ENCODE assay signal across 8 mouse cellular contexts in genomic region chr8:121082218-121083092, GRCm38 (mm10). TPM values are rescaled to one million over a fixed set of nuclear protein-coding genes. Genes with fewer than 3 reads are reported as not detected.
DNase-seq lines count a peak whose midpoint lies in the region; ATAC-seq and TF ChIP-seq lines count a peak whose summit lies in the region.
"Had no signal": no experiment of that assay in that cellular context is flagged by ENCODE, and none has a peak within 500 bp of the region (broad histone marks: within the 10 kb centered on the region; RNA-seq: fewer than 3 reads in every experiment).

No protein-coding gene starts in this region.

- peak overlapping the region; percentile 87 for H3K9ac ChIP-seq in lung, embryonic 14.5 days
- no peak overlapping the region for H3K9ac ChIP-seq in forebrain, embryonic 15.5 days (replicated peaks)
- peak overlapping the region; percentile 39 for H3K9ac ChIP-seq in liver, embryonic 13.5 days
- H3K9ac ChIP-seq in stomach, embryonic 16.5 days (ENCODE audit: low read length): peak overlapping the region; percentile 88

- peak overlapping the region; percentile 84 for H3K4me2 ChIP-seq in lung, embryonic 14.5 days
- peak overlapping the region; percentile 65 for H3K4me2 ChIP-seq in forebrain, embryonic 15.5 days (replicated peaks)
- peak overlapping the region; percentile 64 for H3K4me2 ChIP-seq in liver, embryonic 13.5 days
- peak overlapping the region; percentile 67 for H3K4me2 ChIP-seq in stomach, embryonic 16.5 days (ENCODE audit: low read depth, low read length)

- peak overlapping the region; percentile 99 for H3K27ac ChIP-seq in lung, embryonic 14.5 days (ENCODE audit: low read depth)
- no peak overlapping the region for H3K27ac ChIP-seq in forebrain, embryonic 15.5 days (replicated peaks)
- peak overlapping the region; percentile 64 for H3K27ac ChIP-seq in liver, embryonic 13.5 days
- peak overlapping the region; percentile 99 for H3K27ac ChIP-seq in stomach, embryonic 16.5 days (ENCODE audit: low read length)

- TF ChIP-seq CTCF in lung, embryonic 14.5 days (IDR thresholded peaks at IDR 0.05; ENCODE audit: low read depth): no peak

- peak; percentile 62 for DNase-seq in lung, embryonic 14.5 days
- no peak for DNase-seq in lung, adult 18-20 months
- DNase-seq in liver, embryonic 13.5 days: no peak
- no peak for DNase-seq in urinary bladder, postnatal 25 days (ENCODE audit: low spot score)

- H3K36me3 ChIP-seq in lung, embryonic 14.5 days (ENCODE audit: insufficient read depth): peaks cover 30% of the 10 kb centered on the region
- H3K36me3 ChIP-seq in forebrain, embryonic 15.5 days: no peaks in the 10 kb centered on the region
- no peaks in the 10 kb centered on the region for H3K36me3 ChIP-seq in liver, embryonic 13.5 days
- no peaks in the 10 kb centered on the region for H3K36me3 ChIP-seq in stomach, embryonic 16.5 days (ENCODE audit: control insufficient read depth, insufficient read depth, low read length)

- 2% methylated on average over 57 of the region's 57 CpGs for WGBS in lung, embryonic 14.5 days
- under 1% methylated on average over 57 of the region's 57 CpGs for WGBS in forebrain, embryonic 15.5 days
- WGBS in liver, embryonic 13.5 days (ENCODE audit: insufficient replicate concordance): 3% methylated on average over 57 of the region's 57 CpGs
- 1% methylated on average over 56 of the region's 57 CpGs for WGBS in stomach, embryonic 16.5 days

- H3K9me3 ChIP-seq in lung, embryonic 14.5 days (ENCODE audit: low read depth, low read length): no peaks in the 10 kb centered on the region
- H3K9me3 ChIP-seq in forebrain, embryonic 15.5 days: no peaks in the 10 kb centered on the region
- no peaks in the 10 kb centered on the region for H3K9me3 ChIP-seq in liver, embryonic 13.5 days (replicated peaks)
- no peaks in the 10 kb centered on the region for H3K9me3 ChIP-seq in stomach, embryonic 16.5 days (replicated peaks; ENCODE audit: control insufficient read depth, low read length)

- H3K4me1 ChIP-seq in lung, embryonic 14.5 days (ENCODE audit: insufficient read depth): no peaks in the 10 kb centered on the region
- H3K4me1 ChIP-seq in forebrain, embryonic 15.5 days: peaks cover 29% of the 10 kb centered on the region
- 0 out of 2 replicates have a peak, but pooled peaks cover 8% of the 10 kb centered on the region for H3K4me1 ChIP-seq in liver, embryonic 13.5 days (replicated peaks)
- no peaks in the 10 kb centered on the region for H3K4me1 ChIP-seq in stomach, embryonic 16.5 days (ENCODE audit: control insufficient read depth, insufficient read depth, low read length)

- H3K27me3 ChIP-seq in lung, embryonic 14.5 days (ENCODE audit: insufficient read depth, low read length): peaks cover 85% of the 10 kb centered on the region
- H3K27me3 ChIP-seq in forebrain, embryonic 15.5 days: peaks cover 98% of the 10 kb centered on the region
- H3K27me3 ChIP-seq in liver, embryonic 13.5 days: peaks cover 99% of the 10 kb centered on the region
- H3K27me3 ChIP-seq in stomach, embryonic 16.5 days (ENCODE audit: control insufficient read depth, insufficient read depth, low read length): peaks cover 80% of the 10 kb centered on the region

- H3K4me3 ChIP-seq in lung, embryonic 14.5 days (ENCODE audit: low read depth, low read length): peak overlapping the region; percentile 76
- H3K4me3 ChIP-seq in forebrain, embryonic 15.5 days: peak overlapping the region; percentile 41
- H3K4me3 ChIP-seq in liver, embryonic 13.5 days (replicated peaks): peak overlapping the region; percentile 58
- H3K4me3 ChIP-seq in stomach, embryonic 16.5 days (replicated peaks; ENCODE audit: low read length): peak overlapping the region; percentile 70

- ATAC-seq in lung, embryonic 14.5 days (ENCODE audit: insufficient read depth): no peak
- ATAC-seq in forebrain, embryonic 15.5 days (replicated peaks): no peak
- ATAC-seq in liver, embryonic 13.5 days (ENCODE audit: low read depth): no peak
- no peak for ATAC-seq in stomach, embryonic 16.5 days (ENCODE audit: insufficient read depth, low FRiP score)
- ATAC-seq in granulocyte monocyte progenitor cell, adult 5-6 weeks (replicated peaks; ENCODE audit: poor library complexity, severe bottlenecking): no peak

RNA-seq across cellular contexts. Expression of gene Foxf1, which starts 1.7 kb away (rescaled TPM):
- 167 and 180 TPM in 2 replicates for polyA plus RNA-seq in lung, embryonic 14.5 days (2014; fragmentation: Nextera tagmentation; extraction: Ambion mirVana)
- 0.54 and 0.87 TPM in 2 replicates for polyA plus RNA-seq in forebrain, embryonic 15.5 days (2015; fragmentation: Nextera tagmentation; extraction: Ambion mirVana)
- polyA plus RNA-seq in liver, embryonic 13.5 days (2015; fragmentation: Nextera tagmentation; extraction: Ambion mirVana): 5.6 and 5.9 TPM in 2 replicates
- 98.1 and 101 TPM in 2 replicates for polyA plus RNA-seq in stomach, embryonic 16.5 days (2015; fragmentation: Nextera tagmentation; extraction: Ambion mirVana)
- total RNA-seq in granulocyte monocyte progenitor cell, adult 5-6 weeks (2014; fragmentation: Nextera tagmentation): not detected in 2 replicates
- total RNA-seq in granulocyte monocyte progenitor cell, adult 5-6 weeks (2017): not detected in 2 replicates

RNA-seq across cellular contexts. Expression of gene Mthfsd, which starts 25.7 kb away (rescaled TPM):
- 57.6 and 63.1 TPM in 2 replicates for polyA plus RNA-seq in lung, embryonic 14.5 days (2014; fragmentation: Nextera tagmentation; extraction: Ambion mirVana)
- 49.8 and 55.4 TPM in 2 replicates for polyA plus RNA-seq in forebrain, embryonic 15.5 days (2015; fragmentation: Nextera tagmentation; extraction: Ambion mirVana)
- 25.6 and 26.9 TPM in 2 replicates for polyA plus RNA-seq in liver, embryonic 13.5 days (2015; fragmentation: Nextera tagmentation; extraction: Ambion mirVana)
- polyA plus RNA-seq in stomach, embryonic 16.5 days (2015; fragmentation: Nextera tagmentation; extraction: Ambion mirVana): 51.1 and 57.5 TPM in 2 replicates
- 38.9 and 45.1 TPM in 2 replicates for total RNA-seq in granulocyte monocyte progenitor cell, adult 5-6 weeks (2014; fragmentation: Nextera tagmentation)
- total RNA-seq in granulocyte monocyte progenitor cell, adult 5-6 weeks (2017): 14.9 and 16.4 TPM in 2 replicates

RNA-seq across cellular contexts. Expression of gene Foxc2, which starts 33.5 kb away (rescaled TPM):
- polyA plus RNA-seq in lung, embryonic 14.5 days (2014; fragmentation: Nextera tagmentation; extraction: Ambion mirVana): 1.1 and 1.9 TPM in 2 replicates
- polyA plus RNA-seq in forebrain, embryonic 15.5 days (2015; fragmentation: Nextera tagmentation; extraction: Ambion mirVana): 1.6 and 2.0 TPM in 2 replicates
- 0.14 and 0.22 TPM in 2 replicates for polyA plus RNA-seq in liver, embryonic 13.5 days (2015; fragmentation: Nextera tagmentation; extraction: Ambion mirVana)
- polyA plus RNA-seq in stomach, embryonic 16.5 days (2015; fragmentation: Nextera tagmentation; extraction: Ambion mirVana): 0.12 and 0.14 TPM in 2 replicates
- not detected in 2 replicates for total RNA-seq in granulocyte monocyte progenitor cell, adult 5-6 weeks (2014; fragmentation: Nextera tagmentation)
- not detected in 2 replicates for total RNA-seq in granulocyte monocyte progenitor cell, adult 5-6 weeks (2017)

RNA-seq across cellular contexts. Expression of gene Foxl1, which starts 45.3 kb away (rescaled TPM):
- 6.8 and 7.9 TPM in 2 replicates for polyA plus RNA-seq in lung, embryonic 14.5 days (2014; fragmentation: Nextera tagmentation; extraction: Ambion mirVana)
- polyA plus RNA-seq in forebrain, embryonic 15.5 days (2015; fragmentation: Nextera tagmentation; extraction: Ambion mirVana): 0.10 and 0.18 TPM in 2 replicates
- 0.13 and 0.14 TPM in 2 replicates for polyA plus RNA-seq in liver, embryonic 13.5 days (2015; fragmentation: Nextera tagmentation; extraction: Ambion mirVana)
- polyA plus RNA-seq in stomach, embryonic 16.5 days (2015; fragmentation: Nextera tagmentation; extraction: Ambion mirVana): 3.4 and 4.0 TPM in 2 replicates
- not detected in 2 replicates for total RNA-seq in granulocyte monocyte progenitor cell, adult 5-6 weeks (2014; fragmentation: Nextera tagmentation)
- total RNA-seq in granulocyte monocyte progenitor cell, adult 5-6 weeks (2017): not detected in 2 replicates
- total RNA-seq: gastrocnemius, adult 18-20 months had no signal

Comparison
In these comparisons a context has a peak if more than half of its experiments do, and no peak if none do; other contexts are left out.
1. RNA of gene Foxf1, which starts 1.7 kb away (polyA plus RNA-seq): 167 to 180 TPM in lung, embryonic 14.5 days and 98.1 to 101 TPM in stomach, embryonic 16.5 days; 5.6 to 5.9 TPM in liver, embryonic 13.5 days and 0.54 to 0.87 TPM in forebrain, embryonic 15.5 days; every median in the first group is over 10 times any median in the second.
2. Peak in every context shown above with its lines, with median percentiles within 50 percentile points of each other: H3K4me2 ChIP-seq and H3K4me3 ChIP-seq.